Comparison of ENCODE assay signal across 8 mouse cellular contexts in genomic region chr1:45627840-45628239, GRCm38 (mm10).
A peak's percentile ranks its signal among the peaks of the same experiment; 100 is the strongest.
DNase-seq lines count a peak whose midpoint lies in the region.

No protein-coding gene starts in this region.

- peak; percentile 3 to 12 for DNase-seq in cerebellum, postnatal 14 days
- DNase-seq in cerebellum, adult 11-12 months: no peak
- peak; percentile 11 to 15 for DNase-seq in right cerebral cortex, adult 2 months (ENCODE audit: low spot score in 2 of 2)
- DNase-seq in right cerebral cortex, postnatal 14 days: no peak
- DNase-seq in gastrocnemius, postnatal 10 days: peak; percentile 20
- DNase-seq in kidney, postnatal 4 days: peak; percentile 32 to 50
- DNase-seq in ovary, postnatal 14 days (ENCODE audit: low spot score): peak; percentile 34
- DNase-seq in cerebellum, adult 9-10 months: no peak

Comparison
In these comparisons a context has a peak if more than half of its experiments do, and no peak if none do; other contexts are left out.
1. DNase-seq: peak in cerebellum, postnatal 14 days (2 of 2), right cerebral cortex, adult 2 months (2 of 2), gastrocnemius, postnatal 10 days (single experiment), kidney, postnatal 4 days (2 of 2) and ovary, postnatal 14 days (single experiment); none in cerebellum, adult 11-12 months (single experiment), right cerebral cortex, postnatal 14 days (single experiment) and cerebellum, adult 9-10 months (single experiment).